17 mouse cellular contexts compared by ENCODE assay signal in genomic region chr3:27673660-27674059, GRCm38 (mm10). TPM values are rescaled to one million over a fixed set of nuclear protein-coding genes. Genes with fewer than 3 reads are reported as not detected.
DNase-seq lines count a peak whose midpoint lies in the region; ATAC-seq and TF ChIP-seq lines count a peak whose summit lies in the region.
"Had no signal": no experiment of that assay in that cellular context is flagged by ENCODE, and none has a peak within 500 bp of the region (broad histone marks: within the 10 kb centered on the region; RNA-seq: fewer than 3 reads in every experiment).

No protein-coding gene starts in this region.

- no peak for TF ChIP-seq POLR2A in kidney, adult 2 months (IDR thresholded peaks at IDR 0.05; ENCODE audit: low read depth, low read length)

- DNase-seq in gastrocnemius, adult 2 months: peak; percentile 33
- DNase-seq in gastrocnemius, postnatal 25 days: no peak
- peak; percentile 43 for DNase-seq in kidney, adult 2 months
- DNase-seq in lung, postnatal 14 days: peak; percentile 53
- DNase-seq in lung, postnatal 10 days: no peak
- no peak for DNase-seq in midbrain, postnatal 0 days (ENCODE audit: low spot score)
- DNase-seq in layer of hippocampus, adult 8-10 months (ENCODE audit: low spot score in 2 of 2): no peak
- DNase-seq: B cell, adult 2 months; cerebellum, postnatal 25 days; layer of hippocampus, adult 9-11 months; liver, postnatal 0 days; right cerebral cortex, adult 18-20 months; thymus, postnatal 4 days had no signal

- intact Hi-C loops in gastrocnemius, adult 2 months (cut with DNase I): no loop called here

- TF ChIP-seq CTCF in gastrocnemius, adult 2 months (IDR thresholded peaks at IDR 0.05): no peak
- TF ChIP-seq CTCF in kidney, adult 2 months (conservative IDR thresholded peaks at IDR 0.05; ENCODE audit: insufficient read depth, insufficient read length, low read depth, low read length): no peak
- TF ChIP-seq CTCF in midbrain, postnatal 0 days (IDR thresholded peaks at IDR 0.05): no peak

- no peaks in the 10 kb centered on the region for H3K36me3 ChIP-seq in kidney, adult 2 months (ENCODE audit: control insufficient read depth, insufficient read depth, low read length)
- H3K36me3 ChIP-seq in kidney, embryonic 16.5 days (ENCODE audit: insufficient read depth, low read length): no peaks in the 10 kb centered on the region
- no peaks in the 10 kb centered on the region for H3K36me3 ChIP-seq in midbrain, postnatal 0 days (ENCODE audit: insufficient read depth, low read length)
- H3K36me3 ChIP-seq: limb, embryonic 15.5 days had no signal

- H3K27me3 ChIP-seq in kidney, adult 2 months (replicated peaks; ENCODE audit: control insufficient read depth, insufficient read depth, low read length): no peaks in the 10 kb centered on the region
- H3K27me3 ChIP-seq in kidney, embryonic 16.5 days (ENCODE audit: insufficient read depth, low read length): no peaks in the 10 kb centered on the region
- no peaks in the 10 kb centered on the region for H3K27me3 ChIP-seq in midbrain, postnatal 0 days (ENCODE audit: insufficient read depth, low read length)
- H3K27me3 ChIP-seq: limb, embryonic 15.5 days; Patski had no signal

- 0 out of 2 replicates have a peak, but pooled peaks cover 3% of the 10 kb centered on the region for H3K4me1 ChIP-seq in kidney, adult 2 months (ENCODE audit: control insufficient read depth, insufficient read depth, low read length)
- peaks cover 34% of the 10 kb centered on the region for H3K4me1 ChIP-seq in kidney, embryonic 16.5 days (ENCODE audit: insufficient read depth, low read length)
- H3K4me1 ChIP-seq in midbrain, postnatal 0 days (ENCODE audit: insufficient read depth, low read length): no peaks in the 10 kb centered on the region; the same call in 1 of the 2 replicates

- no peaks in the 10 kb centered on the region for H3K9me3 ChIP-seq in kidney, embryonic 16.5 days (ENCODE audit: low read length)
- H3K9me3 ChIP-seq in midbrain, postnatal 0 days (ENCODE audit: low read length): no peaks in the 10 kb centered on the region
- H3K9me3 ChIP-seq: limb, embryonic 15.5 days had no signal

- no peak for ATAC-seq in kidney, embryonic 16.5 days (ENCODE audit: low FRiP score, low TSS enrichment)
- ATAC-seq in midbrain, postnatal 0 days (ENCODE audit: low FRiP score): 0 out of 2 replicates have a peak, but pooled peaks have one; percentile 18
- ATAC-seq: intestine, embryonic 16.5 days; liver, postnatal 0 days; Patski had no signal

- H3K27ac ChIP-seq in gastrocnemius, adult 2 months: no peak overlapping the region
- no peak overlapping the region for H3K27ac ChIP-seq in kidney, adult 2 months (ENCODE audit: insufficient read depth, low read depth, low read length)
- H3K27ac ChIP-seq in kidney, embryonic 16.5 days (ENCODE audit: low read length): no peak overlapping the region
- H3K27ac ChIP-seq in midbrain, postnatal 0 days (ENCODE audit: low read depth, low read length): no peak overlapping the region
- H3K27ac ChIP-seq: limb, embryonic 15.5 days had no signal

- no peak overlapping the region for H3K4me3 ChIP-seq in gastrocnemius, adult 2 months
- no peak overlapping the region for H3K4me3 ChIP-seq in kidney, adult 2 months (ENCODE audit: insufficient read depth, low read depth, low read length)
- no peak overlapping the region for H3K4me3 ChIP-seq in kidney, embryonic 16.5 days (ENCODE audit: low read length)
- no peak overlapping the region for H3K4me3 ChIP-seq in midbrain, postnatal 0 days (ENCODE audit: low read depth, low read length)
- H3K4me3 ChIP-seq: limb, embryonic 15.5 days had no signal

- WGBS in kidney, adult 2 months: 52% methylated on average over 7 of the region's 7 CpGs
- WGBS in kidney, embryonic 16.5 days: 73% methylated on average over 7 of the region's 7 CpGs
- WGBS in midbrain, postnatal 0 days: 71% methylated on average over 7 of the region's 7 CpGs

- H3K9ac ChIP-seq in kidney, embryonic 16.5 days (replicated peaks; ENCODE audit: low read length): no peak overlapping the region
- no peak overlapping the region for H3K9ac ChIP-seq in midbrain, postnatal 0 days (replicated peaks; ENCODE audit: low read length, poor library complexity, severe bottlenecking)
- H3K9ac ChIP-seq: limb, embryonic 15.5 days; liver, postnatal 0 days had no signal

- H3K4me2 ChIP-seq in kidney, embryonic 16.5 days (replicated peaks; ENCODE audit: low read depth, low read length): no peak overlapping the region
- H3K4me2 ChIP-seq in midbrain, postnatal 0 days (ENCODE audit: low read depth, low read length, poor library complexity, severe bottlenecking): no peak overlapping the region
- H3K4me2 ChIP-seq: limb, embryonic 15.5 days had no signal

RNA-seq across cellular contexts. Expression of gene Fndc3b, which starts 37.4 kb away (rescaled TPM):
- 10 to 100 TPM; 13.8 to 24.9 TPM for total RNA-seq in gastrocnemius, adult 2 months (2021)
- 10 to 100 TPM; 20.6 to 22.0 TPM for total RNA-seq in gastrocnemius, postnatal 25 days (2021)
- polyA plus RNA-seq in kidney, adult 2 months (2012; rRNA removed): 12.1 and 14.2 TPM in 2 replicates
- polyA plus RNA-seq in kidney, embryonic 16.5 days (2015; fragmentation: Nextera tagmentation; extraction: Ambion mirVana): 29.8 and 30.4 TPM in 2 replicates
- total RNA-seq in midbrain, postnatal 0 days (2014; rRNA removed): 13.4 and 16.7 TPM in 2 replicates
- polyA plus RNA-seq in midbrain, postnatal 0 days (2015; fragmentation: Nextera tagmentation; extraction: Ambion mirVana): 5.1 and 7.6 TPM in 2 replicates
- total RNA-seq in layer of hippocampus, adult 8-10 months (2022): 10 to 100 TPM; 17.7 to 23.4 (median 21.2) TPM

Comparison
In these comparisons a context has a peak if more than half of its experiments do, and no peak if none do; other contexts are left out.
1. DNase-seq: peak in gastrocnemius, adult 2 months (single experiment), kidney, adult 2 months (single experiment) and lung, postnatal 14 days (single experiment); none in gastrocnemius, postnatal 25 days (single experiment), lung, postnatal 10 days (single experiment), midbrain, postnatal 0 days (single experiment) and layer of hippocampus, adult 8-10 months (0 of 2).